Comparison of ENCODE assay signal across 23 mouse cellular contexts in the genomic region with DNA sequence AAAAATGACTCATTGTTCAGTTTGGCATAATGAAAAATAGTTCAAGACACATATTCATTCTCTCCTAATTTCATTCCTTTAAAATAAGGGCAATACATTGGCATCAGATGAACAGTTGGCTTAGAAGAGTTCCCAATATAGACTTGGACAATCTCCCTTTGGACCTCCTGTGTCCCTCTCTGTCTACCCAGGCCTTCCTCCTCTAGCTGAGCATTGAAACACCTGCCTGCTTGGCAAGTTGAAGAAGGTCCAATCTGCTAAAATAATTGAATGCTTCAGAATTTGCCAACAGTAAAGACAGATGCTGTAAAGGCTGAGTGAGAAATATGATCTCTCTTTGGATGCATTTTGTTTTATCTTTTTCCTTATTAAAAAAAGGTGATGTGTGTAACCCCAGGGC.
DNase-seq lines count a peak whose midpoint lies in the region; ATAC-seq and TF ChIP-seq lines count a peak whose summit lies in the region.
"Had no signal": no experiment of that assay in that cellular context is flagged by ENCODE, and none has a peak within 500 bp of the region (broad histone marks: within the 10 kb centered on the region; RNA-seq: fewer than 3 reads in every experiment).

No protein-coding gene starts in this region.

- no peak overlapping the region for H3K4me2 ChIP-seq in forebrain, embryonic 14.5 days (ENCODE audit: low read length)
- H3K4me2 ChIP-seq in forebrain, embryonic 16.5 days (ENCODE audit: low read length) = no peak overlapping the region
- H3K4me2 ChIP-seq in intestine, embryonic 16.5 days (ENCODE audit: low read depth, low read length) = no peak overlapping the region
- H3K4me2 ChIP-seq: embryonic facial prominence, embryonic 13.5 days; forebrain, embryonic 12.5 days; heart, embryonic 11.5 days; heart, embryonic 15.5 days; hindbrain, embryonic 13.5 days; intestine, embryonic 15.5 days; kidney, embryonic 15.5 days had no signal

- DNase-seq in forebrain, embryonic 14.5 days (ENCODE audit: low spot score) = peak; percentile 4
- DNase-seq in brain, embryonic 14.5 days (ENCODE audit: low read depth) = peak; percentile 6
- DNase-seq in cerebellum, adult 2 months = peak; percentile 18 to 77
- peak; percentile 4 to 55 for DNase-seq in cerebellum, postnatal 14 days
- no peak for DNase-seq in embryo, embryonic 9.5 days (ENCODE audit: extremely low spot score)
- DNase-seq in gastrocnemius, postnatal 10 days = no peak
- DNase-seq: adrenal gland, postnatal 14 days; gastrocnemius, postnatal 14 days; heart, adult 2 months; heart, postnatal 14 days; kidney, adult 2 months had no signal

- no peak overlapping the region for H3K9ac ChIP-seq in forebrain, embryonic 14.5 days (ENCODE audit: low read length)
- no peak overlapping the region for H3K9ac ChIP-seq in forebrain, embryonic 16.5 days (replicated peaks; ENCODE audit: low read depth, low read length)
- H3K9ac ChIP-seq in intestine, embryonic 16.5 days (ENCODE audit: low read depth, low read length) = no peak overlapping the region
- H3K9ac ChIP-seq: embryonic facial prominence, embryonic 13.5 days; forebrain, embryonic 12.5 days; heart, embryonic 15.5 days; hindbrain, embryonic 13.5 days; intestine, embryonic 15.5 days; kidney, embryonic 15.5 days had no signal

- H3K36me3 ChIP-seq in forebrain, embryonic 14.5 days (ENCODE audit: control insufficient read depth, insufficient read depth, low read length) = no peaks in the 10 kb centered on the region
- H3K36me3 ChIP-seq in forebrain, embryonic 16.5 days (ENCODE audit: control insufficient read depth, insufficient read depth) = no peaks in the 10 kb centered on the region
- H3K36me3 ChIP-seq in intestine, embryonic 16.5 days (ENCODE audit: control insufficient read depth, insufficient read depth, low read length) = no peaks in the 10 kb centered on the region
- H3K36me3 ChIP-seq: embryonic facial prominence, embryonic 13.5 days; forebrain, embryonic 12.5 days; heart, embryonic 15.5 days; hindbrain, embryonic 13.5 days; intestine, embryonic 15.5 days; kidney, embryonic 15.5 days had no signal

- H3K4me1 ChIP-seq in forebrain, embryonic 14.5 days (ENCODE audit: control insufficient read depth, insufficient read depth, low read length) = no peaks in the 10 kb centered on the region
- H3K4me1 ChIP-seq in forebrain, embryonic 16.5 days (replicated peaks; ENCODE audit: control insufficient read depth, insufficient read depth, low read length) = no peaks in the 10 kb centered on the region
- H3K4me1 ChIP-seq in cerebellum, adult 2 months (ENCODE audit: control insufficient read depth, insufficient read depth, low read length) = peaks cover 7% of the 10 kb centered on the region
- no peaks in the 10 kb centered on the region for H3K4me1 ChIP-seq in intestine, embryonic 16.5 days (ENCODE audit: control insufficient read depth, insufficient read depth, low read length)
- H3K4me1 ChIP-seq: forebrain, embryonic 12.5 days; heart, embryonic 15.5 days; hindbrain, embryonic 13.5 days; intestine, embryonic 15.5 days; kidney, embryonic 15.5 days had no signal

- H3K27me3 ChIP-seq in forebrain, embryonic 14.5 days (replicated peaks; ENCODE audit: control insufficient read depth, insufficient read depth, low read length) = no peaks in the 10 kb centered on the region
- no peaks in the 10 kb centered on the region for H3K27me3 ChIP-seq in forebrain, embryonic 16.5 days (replicated peaks; ENCODE audit: control insufficient read depth, insufficient read depth, low read length)
- H3K27me3 ChIP-seq in cerebellum, adult 2 months (ENCODE audit: control insufficient read depth, insufficient read depth, low read length) = no peaks in the 10 kb centered on the region
- H3K27me3 ChIP-seq in intestine, embryonic 16.5 days (replicated peaks; ENCODE audit: control insufficient read depth, insufficient read depth, low read length) = no peaks in the 10 kb centered on the region
- H3K27me3 ChIP-seq: CH12.LX; embryonic facial prominence, embryonic 13.5 days; forebrain, embryonic 12.5 days; heart, embryonic 15.5 days; hindbrain, embryonic 13.5 days; intestine, embryonic 15.5 days; kidney, embryonic 15.5 days had no signal

- no peaks in the 10 kb centered on the region for H3K9me3 ChIP-seq in forebrain, embryonic 14.5 days (replicated peaks; ENCODE audit: control insufficient read depth, low read length)
- H3K9me3 ChIP-seq in forebrain, embryonic 16.5 days (ENCODE audit: control insufficient read depth, low read length) = no peaks in the 10 kb centered on the region
- no peaks in the 10 kb centered on the region for H3K9me3 ChIP-seq in intestine, embryonic 16.5 days (ENCODE audit: control insufficient read depth, low read length)
- H3K9me3 ChIP-seq: embryonic facial prominence, embryonic 13.5 days; forebrain, embryonic 12.5 days; heart, embryonic 15.5 days; hindbrain, embryonic 13.5 days; intestine, embryonic 15.5 days; kidney, embryonic 15.5 days had no signal

- no peak for TF ChIP-seq CTCF in brain, embryonic 14.5 days (IDR thresholded peaks at IDR 0.05; ENCODE audit: borderline replicate concordance, extremely low read depth, insufficient read depth, insufficient read length)
- no peak for TF ChIP-seq CTCF in cerebellum, adult 2 months (IDR thresholded peaks at IDR 0.05; ENCODE audit: borderline replicate concordance, insufficient read depth, low read depth, low read length)

- no peak overlapping the region for H3K27ac ChIP-seq in forebrain, embryonic 14.5 days (ENCODE audit: low read depth, low read length)
- H3K27ac ChIP-seq in forebrain, embryonic 16.5 days (ENCODE audit: low read length) = no peak overlapping the region
- no peak overlapping the region for H3K27ac ChIP-seq in cerebellum, adult 2 months (ENCODE audit: insufficient read depth, low read length)
- no peak overlapping the region for H3K27ac ChIP-seq in intestine, embryonic 16.5 days (ENCODE audit: low read length)
- H3K27ac ChIP-seq: embryonic facial prominence, embryonic 13.5 days; forebrain, embryonic 12.5 days; heart, adult 2 months; heart, embryonic 15.5 days; hindbrain, embryonic 13.5 days; intestine, embryonic 15.5 days; kidney, embryonic 15.5 days had no signal

- ATAC-seq in forebrain, embryonic 14.5 days = no peak
- no peak for ATAC-seq in forebrain, embryonic 16.5 days
- ATAC-seq in intestine, embryonic 16.5 days = no peak
- ATAC-seq: activated CD4-positive, CD25-positive, alpha-beta regulatory T cell, adult 4 months; intestine, embryonic 15.5 days; Patski had no signal

- TF ChIP-seq POLR2A in brain, embryonic 14.5 days (IDR thresholded peaks at IDR 0.05; ENCODE audit: borderline replicate concordance, extremely low read depth, insufficient read depth, insufficient read length, poor library complexity, severe bottlenecking) = no peak
- TF ChIP-seq POLR2A in cerebellum, adult 2 months (IDR thresholded peaks at IDR 0.05; ENCODE audit: borderline replicate concordance, insufficient read depth, low read length) = no peak

- no peak overlapping the region for H3K4me3 ChIP-seq in forebrain, embryonic 14.5 days (ENCODE audit: low read depth, low read length)
- H3K4me3 ChIP-seq in forebrain, embryonic 16.5 days (replicated peaks; ENCODE audit: low read length) = no peak overlapping the region
- H3K4me3 ChIP-seq in cerebellum, adult 2 months (replicated peaks; ENCODE audit: insufficient read depth, low read depth, low read length) = no peak overlapping the region
- H3K4me3 ChIP-seq in intestine, embryonic 16.5 days (ENCODE audit: low read length) = no peak overlapping the region
- H3K4me3 ChIP-seq: embryonic facial prominence, embryonic 13.5 days; forebrain, embryonic 12.5 days; heart, adult 2 months; heart, embryonic 15.5 days; hindbrain, embryonic 13.5 days; intestine, embryonic 15.5 days; kidney, embryonic 15.5 days had no signal

Comparison
In these comparisons a context has a peak if more than half of its experiments do, and no peak if none do; other contexts are left out.
1. DNase-seq: peak in forebrain, embryonic 14.5 days (single experiment), brain, embryonic 14.5 days (single experiment), cerebellum, adult 2 months (2 of 2) and cerebellum, postnatal 14 days (2 of 2); none in embryo, embryonic 9.5 days (single experiment) and gastrocnemius, postnatal 10 days (single experiment).